Mouse (Mus musculus) lung, postnatal 0 days (tissue): ENCODE measurements at regions not wholly inside any gene's neighbourhood (a gene's known extent, or its start where the extent isn't known, plus 50 kb on each side); places are given as distances from the start of the nearest gene placed in this dataset.

ENCODE experiments used
- CTCF ChIP-seq: IDR thresholded peaks from 2 replicates; pipeline ENCODE4 v1.5.1; 2016; ENCODE audit warnings: antibody characterized with exemption, mild to moderate bottlenecking
- EP300 ChIP-seq: IDR thresholded peaks from 2 replicates; pipeline ENCODE4 v1.6.1; 2016; ENCODE audit warnings: antibody characterized with exemption, mild to moderate bottlenecking, control low read depth

DNA sequence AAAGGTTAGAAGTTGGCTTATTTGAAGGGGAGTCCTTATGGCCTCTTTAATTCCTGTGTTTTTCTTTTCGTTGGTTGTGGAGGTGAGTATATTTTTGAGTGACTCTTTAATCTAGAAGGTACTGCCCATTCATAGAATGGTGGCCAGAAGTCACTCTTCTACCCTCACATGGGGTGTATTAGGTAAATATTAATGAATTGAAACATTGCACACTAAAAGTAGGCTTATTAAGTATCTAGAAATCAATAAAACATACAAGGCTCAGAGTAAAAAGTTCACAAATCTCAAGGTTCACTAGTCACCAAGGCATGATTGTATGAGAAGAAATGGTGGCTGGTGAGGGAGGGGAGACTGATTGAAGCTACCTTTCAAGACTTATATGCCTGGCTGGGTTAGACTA is 1167.1 kb downstream of the Sorcs3 start:
- TF ChIP-seq CTCF, result no peak
- no peak for TF ChIP-seq EP300
